Mouse (Mus musculus): ENCODE data around the gene Lrrc8b. TPM values are rescaled to one million over a fixed set of nuclear protein-coding genes. Genes with fewer than 3 reads are reported as not detected.

Lrrc8b gene
- polyA plus RNA-seq, 1 experiment from 2014 or later = 9.4 TPM

GRCm38 (mm10) chr5:105519976-105520300 lies 104.4 kb downstream of the Lrrc8b start:
- 9% methylated on average over 5 of the region's 5 CpGs for WGBS
- H3K27ac ChIP-seq (ENCODE audit: low read depth, low read length) = peak overlapping the region; percentile 92
- H3K9ac ChIP-seq (ENCODE audit: low read depth, low read length) = peak overlapping the region; percentile 89
- H3K4me2 ChIP-seq = peak overlapping the region; percentile 87
- no peaks in the 10 kb centered on the region for H3K27me3 ChIP-seq (replicated peaks; ENCODE audit: control insufficient read depth, insufficient read depth, low read length)
- H3K36me3 ChIP-seq (ENCODE audit: control insufficient read depth, insufficient read depth, low read length) = peaks cover 6% of the 10 kb centered on the region; the same call in 1 of the 2 replicates
- no peak for ATAC-seq (replicated peaks; ENCODE audit: low FRiP score)
- H3K4me1 ChIP-seq (replicated peaks; ENCODE audit: control insufficient read depth, insufficient read depth, low read length) = peaks cover 35% of the 10 kb centered on the region
- H3K9me3 ChIP-seq (ENCODE audit: control insufficient read depth, low read length) = no peaks in the 10 kb centered on the region
- DNase-seq (ENCODE audit: low spot score) = no peak
- peak overlapping the region; percentile 88 for H3K4me3 ChIP-seq (ENCODE audit: low read depth, low read length)

GRCm38 (mm10) chr5:105520442-105520965 lies 104.9 kb downstream of the Lrrc8b start:
- Histone ChIP-seq H3K4me3 (ENCODE audit: low read depth, low read length) (peak overlapping the region; percentile 88), H3K4me1 (replicated peaks; ENCODE audit: control insufficient read depth, insufficient read depth, low read length) (peaks cover 40% of the 10 kb centered on the region), H3K27me3 (replicated peaks; ENCODE audit: control insufficient read depth, insufficient read depth, low read length) (no peaks in the 10 kb centered on the region), H3K4me2 (peak overlapping the region; percentile 87), H3K9me3 (ENCODE audit: control insufficient read depth, low read length) (no peaks in the 10 kb centered on the region), H3K9ac (ENCODE audit: low read depth, low read length) (peak overlapping the region; percentile 89), H3K36me3 (ENCODE audit: control insufficient read depth, insufficient read depth, low read length) (peaks cover 6% of the 10 kb centered on the region; the same call in 1 of the 2 replicates), H3K27ac (ENCODE audit: low read depth, low read length) (no peak overlapping the region; the same call in 1 of the 2 replicates)
- ATAC-seq (replicated peaks; ENCODE audit: low FRiP score) (no peak), DNase-seq (ENCODE audit: low spot score) (no peak)
- 47% methylated on average over 9 of the region's 9 CpGs for WGBS

- ATAC-seq (replicated peaks; ENCODE audit: low FRiP score) = peak; percentile 75
- Histone ChIP-seq H3K9me3 (ENCODE audit: control insufficient read depth, low read length) (no peaks in the 10 kb centered on the region), H3K4me3 (ENCODE audit: low read depth, low read length) (peak overlapping the region; percentile 34), H3K27me3 (replicated peaks; ENCODE audit: control insufficient read depth, insufficient read depth, low read length) (no peaks in the 10 kb centered on the region), H3K4me2 (peak overlapping the region; percentile 60), H3K9ac (ENCODE audit: low read depth, low read length) (peak overlapping the region; percentile 51; the same call in 1 of the 2 replicates), H3K4me1 (replicated peaks; ENCODE audit: control insufficient read depth, insufficient read depth, low read length) (peaks cover 59% of the 10 kb centered on the region), H3K27ac (ENCODE audit: low read depth, low read length) (peak overlapping the region; percentile 90), H3K36me3 (ENCODE audit: control insufficient read depth, insufficient read depth, low read length) (peaks cover 6% of the 10 kb centered on the region; the same call in 1 of the 2 replicates)
- peak; percentile 58 for DNase-seq (ENCODE audit: low spot score)
- 21% methylated on average over 3 of the region's 3 CpGs for WGBS
Observed at GRCm38 (mm10) chr5:105523452-105523851, 107.9 kb downstream of the Lrrc8b start.

GRCm38 (mm10) chr5:105525004-105525403 lies 109.4 kb downstream of the Lrrc8b start:
- ATAC-seq (replicated peaks; ENCODE audit: low FRiP score) = no peak
- Histone ChIP-seq H3K9me3 (ENCODE audit: control insufficient read depth, low read length) (no peaks in the 10 kb centered on the region), H3K27ac (ENCODE audit: low read depth, low read length) (peak overlapping the region; percentile 90; the same call in 1 of the 2 replicates), H3K27me3 (replicated peaks; ENCODE audit: control insufficient read depth, insufficient read depth, low read length) (no peaks in the 10 kb centered on the region), H3K4me1 (replicated peaks; ENCODE audit: control insufficient read depth, insufficient read depth, low read length) (peaks cover 70% of the 10 kb centered on the region), H3K9ac (ENCODE audit: low read depth, low read length) (peak overlapping the region; percentile 43; the same call in 1 of the 2 replicates), H3K4me2 (peak overlapping the region; percentile 60; the same call in 1 of the 2 replicates), H3K36me3 (ENCODE audit: control insufficient read depth, insufficient read depth, low read length) (peaks cover 6% of the 10 kb centered on the region; the same call in 1 of the 2 replicates), H3K4me3 (ENCODE audit: low read depth, low read length) (no peak overlapping the region)
- 80% methylated on average over 12 of the region's 12 CpGs for WGBS
- DNase-seq (ENCODE audit: low spot score) = no peak

GRCm38 (mm10) chr5:105526107-105526645 lies 110.6 kb downstream of the Lrrc8b start:
- Histone ChIP-seq H3K9me3 (ENCODE audit: control insufficient read depth, low read length) (no peaks in the 10 kb centered on the region), H3K4me2 (no peak overlapping the region), H3K36me3 (ENCODE audit: control insufficient read depth, insufficient read depth, low read length) (peaks cover 6% of the 10 kb centered on the region; the same call in 1 of the 2 replicates), H3K27me3 (replicated peaks; ENCODE audit: control insufficient read depth, insufficient read depth, low read length) (no peaks in the 10 kb centered on the region), H3K4me3 (ENCODE audit: low read depth, low read length) (no peak overlapping the region), H3K27ac (ENCODE audit: low read depth, low read length) (peak overlapping the region; percentile 84), H3K9ac (ENCODE audit: low read depth, low read length) (no peak overlapping the region), H3K4me1 (replicated peaks; ENCODE audit: control insufficient read depth, insufficient read depth, low read length) (peaks cover 72% of the 10 kb centered on the region)
- WGBS = 53% methylated on average over 4 of the region's 4 CpGs
- ATAC-seq (replicated peaks; ENCODE audit: low FRiP score) = peak; percentile 29
- DNase-seq (ENCODE audit: low spot score) = no peak

- DNase-seq (ENCODE audit: low spot score) (no peak), ATAC-seq (replicated peaks; ENCODE audit: low FRiP score) (no peak)
- Histone ChIP-seq H3K4me2 (peak overlapping the region; percentile 48), H3K4me1 (replicated peaks; ENCODE audit: control insufficient read depth, insufficient read depth, low read length) (peaks cover 69% of the 10 kb centered on the region), H3K9me3 (ENCODE audit: control insufficient read depth, low read length) (no peaks in the 10 kb centered on the region), H3K9ac (ENCODE audit: low read depth, low read length) (no peak overlapping the region), H3K27me3 (replicated peaks; ENCODE audit: control insufficient read depth, insufficient read depth, low read length) (no peaks in the 10 kb centered on the region), H3K36me3 (ENCODE audit: control insufficient read depth, insufficient read depth, low read length) (peaks cover 6% of the 10 kb centered on the region; the same call in 1 of the 2 replicates), H3K27ac (ENCODE audit: low read depth, low read length) (peak overlapping the region; percentile 84), H3K4me3 (ENCODE audit: low read depth, low read length) (no peak overlapping the region)
- 84% methylated on average over 9 of the region's 9 CpGs for WGBS
Observed at GRCm38 (mm10) chr5:105526766-105527165, 111.2 kb downstream of the Lrrc8b start.

GRCm38 (mm10) chr5:105527477-105528331 lies 112.1 kb downstream of the Lrrc8b start:
- Histone ChIP-seq H3K9me3 (ENCODE audit: control insufficient read depth, low read length) (no peaks in the 10 kb centered on the region), H3K9ac (ENCODE audit: low read depth, low read length) (no peak overlapping the region; the same call in 1 of the 2 replicates), H3K4me3 (ENCODE audit: low read depth, low read length) (no peak overlapping the region), H3K27me3 (replicated peaks; ENCODE audit: control insufficient read depth, insufficient read depth, low read length) (no peaks in the 10 kb centered on the region), H3K36me3 (ENCODE audit: control insufficient read depth, insufficient read depth, low read length) (no peaks in the 10 kb centered on the region; the same call in 1 of the 2 replicates), H3K4me2 (peak overlapping the region; percentile 48), H3K4me1 (replicated peaks; ENCODE audit: control insufficient read depth, insufficient read depth, low read length) (peaks cover 59% of the 10 kb centered on the region), H3K27ac (ENCODE audit: low read depth, low read length) (peak overlapping the region; percentile 84)
- peak; percentile 82 for ATAC-seq (replicated peaks; ENCODE audit: low FRiP score)
- WGBS = 53% methylated on average over 23 of the region's 23 CpGs
- DNase-seq (ENCODE audit: low spot score) = peak; percentile 45

GRCm38 (mm10) chr5:105530576-105530975 lies 115.0 kb downstream of the Lrrc8b start:
- peaks cover 3% of the 10 kb centered on the region; the same call in 1 of the 2 replicates for H3K36me3 ChIP-seq (ENCODE audit: control insufficient read depth, insufficient read depth, low read length)
- DNase-seq (ENCODE audit: low spot score) (no peak), ATAC-seq (replicated peaks; ENCODE audit: low FRiP score) (no peak)
- H3K4me2 ChIP-seq = no peak overlapping the region
- H3K27ac ChIP-seq (ENCODE audit: low read depth, low read length) = no peak overlapping the region
- no peak overlapping the region for H3K4me3 ChIP-seq (ENCODE audit: low read depth, low read length)
- no peaks in the 10 kb centered on the region for H3K9me3 ChIP-seq (ENCODE audit: control insufficient read depth, low read length)
- WGBS = 90% methylated on average over 6 of the region's 6 CpGs
- H3K9ac ChIP-seq (ENCODE audit: low read depth, low read length) = no peak overlapping the region
- peaks cover 40% of the 10 kb centered on the region for H3K4me1 ChIP-seq (replicated peaks; ENCODE audit: control insufficient read depth, insufficient read depth, low read length)
- no peaks in the 10 kb centered on the region for H3K27me3 ChIP-seq (replicated peaks; ENCODE audit: control insufficient read depth, insufficient read depth, low read length)
